Mouse (Mus musculus): ENCODE results near the gene Plekha6.
A peak's percentile ranks its signal among the peaks of the same experiment; 100 is the strongest.

Gene Plekha6

DNA sequence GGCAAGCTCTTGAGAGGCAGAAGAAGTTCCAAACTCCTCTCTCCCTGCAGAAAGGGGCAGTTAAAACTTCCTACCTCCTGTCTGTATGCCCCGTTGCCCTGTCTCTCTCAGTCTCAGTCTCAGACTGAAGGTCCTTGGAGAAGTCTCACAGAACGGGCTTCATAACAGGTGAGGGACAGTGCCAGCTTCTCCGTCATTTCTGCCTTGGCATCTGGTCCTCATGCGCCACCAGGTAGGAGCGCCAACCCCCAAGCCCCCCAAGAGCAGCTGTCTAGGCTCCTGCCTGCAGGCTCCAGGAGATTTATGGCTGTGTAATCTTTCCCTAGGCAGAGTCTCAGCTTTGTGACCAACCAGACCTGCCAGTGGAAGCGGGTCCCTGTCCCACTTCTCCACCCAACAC lies 86.8 kb downstream of the Plekha6 start:
- no peak for DNase-seq

DNA sequence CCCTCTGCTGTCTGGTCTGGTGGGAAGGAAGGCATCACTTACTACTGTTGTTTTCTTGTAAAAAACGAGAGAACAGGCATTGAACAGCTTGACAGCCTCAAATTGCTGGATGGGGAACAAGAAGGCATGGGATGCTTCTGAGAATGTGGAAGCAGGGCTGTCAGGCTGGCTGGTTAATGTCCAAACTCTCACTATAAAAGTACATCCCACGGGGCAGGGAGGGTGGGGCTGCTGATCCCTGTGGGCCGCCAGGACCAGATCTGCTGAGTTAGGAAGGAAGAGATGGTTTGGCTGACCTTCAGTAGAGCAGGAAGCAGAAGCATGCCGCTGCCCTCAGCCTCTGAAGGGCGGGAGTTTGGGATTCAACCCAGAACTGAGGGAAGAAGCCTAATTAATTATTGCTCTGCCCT lies 87.6 kb downstream of the Plekha6 start:
- peak; percentile 38 for DNase-seq

GRCm38 (mm10) chr1:133252251-133252650 lies 88.2 kb downstream of the Plekha6 start:
- DNase-seq = no peak

- no peak for DNase-seq
Observed at GRCm38 (mm10) chr1:133252801-133253531, 89.0 kb downstream of the Plekha6 start.

GRCm38 (mm10) chr1:133253532-133253866 lies 89.5 kb downstream of the Plekha6 start:
- no peak for DNase-seq

DNA sequence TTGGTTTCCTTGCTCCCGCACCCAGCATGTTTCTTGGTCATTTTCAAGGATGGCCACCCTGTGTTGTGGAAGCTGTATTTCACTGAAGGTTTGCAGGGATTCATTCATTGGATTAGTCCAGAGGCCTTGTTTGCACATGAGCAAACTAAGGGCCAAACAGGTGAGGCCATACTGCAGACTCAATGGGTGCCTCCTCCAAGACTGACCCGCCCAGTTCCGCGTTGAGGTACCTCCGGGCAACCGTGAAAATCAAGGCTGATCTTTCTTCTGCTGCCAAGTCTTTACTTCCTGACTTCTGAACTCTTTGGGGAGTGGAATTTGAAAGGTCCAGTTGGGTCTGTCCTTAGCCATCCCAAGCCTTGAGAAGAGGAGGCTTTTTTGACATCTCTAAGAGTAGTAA lies 90.2 kb downstream of the Plekha6 start:
- DNase-seq = no peak

- DNase-seq = no peak
Observed at GRCm38 (mm10) chr1:133254856-133255764, 91.1 kb downstream of the Plekha6 start.

- no peak for DNase-seq
Observed at GRCm38 (mm10) chr1:133255776-133256175, 91.8 kb downstream of the Plekha6 start.

- no peak for DNase-seq
Observed at GRCm38 (mm10) chr1:133256347-133256746, 92.3 kb downstream of the Plekha6 start.

GRCm38 (mm10) chr1:133258694-133259093 lies 94.7 kb downstream of the Plekha6 start:
- no peak for DNase-seq

- no peak for DNase-seq
Observed at GRCm38 (mm10) chr1:133262628-133263027, 98.6 kb downstream of the Plekha6 start.

GRCm38 (mm10) chr1:133263134-133263533 lies 99.1 kb downstream of the Plekha6 start:
- no peak for DNase-seq

DNA sequence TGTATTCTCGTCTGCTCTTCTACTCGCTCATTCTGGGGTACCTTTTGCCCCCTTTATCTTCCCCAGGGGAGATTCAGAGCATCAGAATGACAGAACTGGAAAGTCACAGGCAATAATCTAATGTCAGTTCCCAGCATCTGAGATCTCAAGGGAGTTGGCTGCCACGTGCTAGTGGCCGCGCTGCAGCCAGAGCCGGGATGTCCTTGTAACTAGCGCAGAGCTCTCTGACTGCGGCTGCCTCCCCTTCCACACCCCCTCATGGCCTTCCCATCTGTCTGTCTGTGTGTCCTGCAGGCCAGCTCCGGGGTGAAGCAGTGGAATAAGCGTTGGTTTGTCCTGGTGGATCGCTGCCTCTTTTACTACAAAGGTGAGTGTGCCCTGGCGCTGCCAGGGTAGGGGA lies 100.4 kb downstream of the Plekha6 start:
- no peak for DNase-seq

GRCm38 (mm10) chr1:133265114-133265766 lies 101.2 kb downstream of the Plekha6 start:
- DNase-seq = peak; percentile 66

DNA sequence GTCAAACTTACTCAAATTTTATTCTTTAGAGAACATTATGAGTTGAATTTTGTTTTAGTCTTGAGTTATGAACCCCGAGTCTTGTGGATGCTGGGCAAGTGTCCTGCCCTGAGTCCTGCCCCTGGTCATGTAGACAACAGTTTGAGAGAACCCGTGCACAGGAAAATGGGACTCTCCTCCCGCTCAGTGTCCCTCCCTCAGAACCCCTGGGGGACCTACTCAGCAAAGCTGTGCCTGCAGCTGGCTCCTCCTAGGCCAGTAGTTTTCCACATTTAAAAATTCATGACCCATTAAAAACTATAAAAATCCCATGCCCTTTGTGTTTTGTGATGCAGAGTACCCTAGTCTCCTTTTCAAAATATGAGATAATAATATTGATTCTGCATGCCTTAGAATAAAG lies 103.1 kb downstream of the Plekha6 start:
- DNase-seq = no peak

DNA sequence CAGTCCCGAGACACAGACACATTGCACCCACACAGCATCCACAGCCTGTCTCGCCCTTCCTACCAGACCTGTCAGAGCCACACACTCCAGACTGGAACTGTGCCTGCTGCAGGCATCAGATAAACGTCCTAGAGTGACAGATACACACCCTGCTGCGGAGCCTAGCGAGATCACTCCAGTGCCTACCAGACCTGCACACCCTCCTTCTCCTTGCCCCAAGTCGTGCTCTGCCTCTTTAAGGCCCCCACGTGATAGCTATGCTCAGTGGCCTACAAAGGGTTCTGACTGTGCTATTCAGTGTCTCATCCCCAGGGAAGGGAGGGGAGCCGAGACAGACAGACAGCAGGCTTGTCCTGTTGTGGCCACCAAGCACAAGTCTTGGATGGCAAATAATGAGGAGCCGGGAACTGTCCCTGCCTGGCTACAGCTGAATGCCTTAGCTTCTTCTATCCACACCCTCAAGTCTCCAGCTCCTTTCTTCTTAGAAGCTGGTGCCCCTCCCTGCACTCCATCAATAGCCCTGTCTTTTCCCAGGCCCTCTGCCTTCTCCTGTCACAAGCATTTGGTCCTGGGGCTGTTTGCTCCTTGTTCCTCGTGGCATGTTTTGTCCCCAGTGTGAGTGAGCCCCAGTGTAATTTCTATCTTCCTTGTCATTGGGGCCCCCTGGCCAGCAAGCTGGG lies 103.9 kb downstream of the Plekha6 start:
- DNase-seq = peak; percentile 70

- DNase-seq = no peak
Observed at GRCm38 (mm10) chr1:133268503-133268902, 104.5 kb downstream of the Plekha6 start.

GRCm38 (mm10) chr1:133270336-133270735 lies 106.3 kb downstream of the Plekha6 start:
- DNase-seq = no peak

GRCm38 (mm10) chr1:133274163-133274562 lies 110.2 kb downstream of the Plekha6 start:
- DNase-seq = no peak

- no peak for DNase-seq
Observed at GRCm38 (mm10) chr1:133276983-133277382, 113.0 kb downstream of the Plekha6 start.

GRCm38 (mm10) chr1:133278539-133278938 lies 114.5 kb downstream of the Plekha6 start:
- DNase-seq = no peak

GRCm38 (mm10) chr1:133278946-133279631 lies 115.1 kb downstream of the Plekha6 start:
- DNase-seq = no peak
